Mouse (Mus musculus): Measurements from ENCODE around the gene Prdm8. TPM values are rescaled to one million over a fixed set of nuclear protein-coding genes. Genes with fewer than 3 reads are reported as not detected.

The Prdm8 gene
- polyA plus RNA-seq, 1 experiment from 2014 or later = 0.21 TPM

DNA sequence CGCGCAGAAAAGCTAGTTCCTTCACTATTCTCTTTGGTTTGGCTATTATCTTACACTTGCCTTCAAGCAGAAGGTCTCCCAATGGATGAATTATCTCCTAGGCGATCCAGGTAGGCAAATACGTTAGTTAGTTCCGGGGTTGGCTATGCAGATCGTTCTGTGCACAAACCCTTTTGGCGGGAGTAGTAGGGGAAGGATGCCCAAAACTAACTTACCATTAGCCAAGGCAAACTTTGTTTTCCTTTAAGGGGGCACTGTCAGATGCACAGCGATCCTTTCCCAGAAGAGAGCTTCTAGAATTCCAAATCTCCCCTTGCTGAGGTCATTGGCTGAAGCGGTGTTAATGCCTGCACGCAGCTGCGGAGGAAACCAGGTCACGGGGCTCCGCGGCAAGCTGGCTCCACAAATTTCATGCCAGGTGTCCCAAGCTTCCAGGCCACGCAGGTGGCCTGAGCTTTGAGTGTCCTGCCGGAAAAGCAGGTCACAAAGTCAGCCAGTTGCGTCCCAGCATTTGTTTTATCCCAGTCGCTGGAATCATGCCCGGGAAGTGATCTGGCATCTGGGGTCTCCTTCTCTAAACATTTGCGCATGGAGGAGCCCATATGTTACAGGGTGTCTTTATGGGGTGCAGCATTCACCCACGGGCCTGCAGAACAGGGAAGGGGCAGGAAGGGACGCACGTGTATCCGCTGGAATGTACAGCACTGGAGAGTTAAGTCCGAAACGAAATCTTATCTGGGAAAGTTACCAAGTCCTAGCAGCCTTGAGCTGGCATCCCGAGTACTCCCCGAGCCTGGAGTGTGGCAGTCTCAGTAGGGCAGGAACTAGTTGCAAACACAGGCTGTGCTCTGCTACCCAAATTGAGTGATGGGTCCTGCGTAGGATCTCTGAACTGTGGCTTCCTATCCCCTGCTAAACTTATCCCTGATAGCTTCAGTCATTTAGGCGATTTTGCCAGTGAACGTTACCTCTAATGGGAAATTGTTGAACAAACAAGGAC lies 22.5 kb downstream of the Prdm8 start:
- Histone ChIP-seq H3K4me2 (peak overlapping the region; percentile 37), H3K4me1 (peaks cover 29% of the 10 kb centered on the region), H3K36me3 (no peaks in the 10 kb centered on the region), H3K9me3 (no peaks in the 10 kb centered on the region), H3K27me3 (peaks cover 82% of the 10 kb centered on the region), H3K9ac (no peak overlapping the region), H3K27ac (no peak overlapping the region), H3K4me3 (peak overlapping the region; percentile 8)
- no peak for ATAC-seq (ENCODE audit: insufficient number of reproducible peaks, insufficient read depth, low FRiP score, low TSS enrichment, low read depth)
- 1% methylated on average over 31 of the region's 31 CpGs for WGBS

DNA sequence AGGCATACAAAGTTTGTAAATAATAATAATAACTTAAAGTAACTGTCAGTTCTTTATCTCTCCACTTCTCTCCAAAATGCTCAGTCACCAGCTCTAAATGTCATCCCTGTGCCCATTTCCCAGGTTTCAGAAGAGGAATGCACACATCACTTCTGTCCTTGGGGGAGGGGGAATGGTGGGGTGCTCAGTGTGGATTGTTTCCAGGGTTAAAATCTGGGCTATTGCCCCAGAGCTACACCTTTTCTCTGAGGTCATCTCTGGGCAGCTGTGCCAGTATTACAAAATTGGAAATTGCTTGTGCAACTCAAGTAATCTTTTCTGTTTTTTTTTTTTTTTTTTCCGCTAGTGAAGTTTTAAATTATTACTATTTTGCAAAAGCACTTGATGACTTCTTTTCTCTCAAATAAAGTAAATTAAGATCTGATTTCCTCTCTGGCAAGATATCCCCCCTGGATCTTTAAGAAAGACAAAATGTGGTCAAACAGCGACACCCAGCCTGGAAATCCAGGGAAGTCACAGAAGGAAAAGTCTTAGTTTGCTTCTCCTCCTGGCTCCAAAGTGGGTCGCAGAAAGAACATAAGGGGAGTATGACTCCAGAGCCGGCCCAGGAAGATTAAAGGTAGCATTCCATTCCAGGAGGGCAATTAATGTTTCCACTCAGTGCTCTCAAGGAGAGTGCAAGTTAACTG lies 25.4 kb downstream of the Prdm8 start:
- no peak overlapping the region for H3K9ac ChIP-seq
- H3K27ac ChIP-seq = no peak overlapping the region
- ATAC-seq (ENCODE audit: insufficient number of reproducible peaks, insufficient read depth, low FRiP score, low TSS enrichment, low read depth) = no peak
- peaks cover 11% of the 10 kb centered on the region for H3K4me1 ChIP-seq
- H3K27me3 ChIP-seq = peaks cover 60% of the 10 kb centered on the region
- no peaks in the 10 kb centered on the region for H3K9me3 ChIP-seq
- WGBS = 20% methylated on average over 4 of the region's 4 CpGs
- no peak overlapping the region for H3K4me2 ChIP-seq
- H3K36me3 ChIP-seq = no peaks in the 10 kb centered on the region
- no peak overlapping the region for H3K4me3 ChIP-seq

DNA sequence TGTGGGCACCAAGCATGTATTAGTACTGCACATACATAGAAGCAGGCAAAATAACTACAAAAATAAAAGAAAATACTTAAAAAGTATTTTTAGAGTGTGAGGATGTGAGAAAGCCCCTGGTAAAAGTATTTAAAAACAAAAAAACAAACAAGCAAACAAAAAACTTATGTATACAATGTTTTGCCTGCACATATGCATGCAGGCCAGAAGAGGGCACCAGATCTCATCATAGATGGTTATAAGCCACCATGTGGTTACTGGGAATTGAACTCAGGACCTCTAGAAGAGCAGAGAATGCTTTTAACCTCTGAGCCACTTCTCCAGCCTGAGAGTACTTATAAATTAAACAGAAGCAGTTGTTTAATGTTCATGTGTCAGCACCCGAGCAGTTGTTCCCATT lies 28.0 kb downstream of the Prdm8 start:
- 92% methylated on average over 1 of the region's 1 CpGs for whole genome bisulfite sequencing
- Histone ChIP-seq H3K4me3 (no peak overlapping the region), H3K36me3 (no peaks in the 10 kb centered on the region), H3K27me3 (peaks cover 37% of the 10 kb centered on the region), H3K9me3 (no peaks in the 10 kb centered on the region), H3K27ac (no peak overlapping the region), H3K4me2 (no peak overlapping the region), H3K9ac (no peak overlapping the region), H3K4me1 (peaks cover 3% of the 10 kb centered on the region)
- no peak for ATAC-seq (ENCODE audit: insufficient number of reproducible peaks, insufficient read depth, low FRiP score, low TSS enrichment, low read depth)

DNA sequence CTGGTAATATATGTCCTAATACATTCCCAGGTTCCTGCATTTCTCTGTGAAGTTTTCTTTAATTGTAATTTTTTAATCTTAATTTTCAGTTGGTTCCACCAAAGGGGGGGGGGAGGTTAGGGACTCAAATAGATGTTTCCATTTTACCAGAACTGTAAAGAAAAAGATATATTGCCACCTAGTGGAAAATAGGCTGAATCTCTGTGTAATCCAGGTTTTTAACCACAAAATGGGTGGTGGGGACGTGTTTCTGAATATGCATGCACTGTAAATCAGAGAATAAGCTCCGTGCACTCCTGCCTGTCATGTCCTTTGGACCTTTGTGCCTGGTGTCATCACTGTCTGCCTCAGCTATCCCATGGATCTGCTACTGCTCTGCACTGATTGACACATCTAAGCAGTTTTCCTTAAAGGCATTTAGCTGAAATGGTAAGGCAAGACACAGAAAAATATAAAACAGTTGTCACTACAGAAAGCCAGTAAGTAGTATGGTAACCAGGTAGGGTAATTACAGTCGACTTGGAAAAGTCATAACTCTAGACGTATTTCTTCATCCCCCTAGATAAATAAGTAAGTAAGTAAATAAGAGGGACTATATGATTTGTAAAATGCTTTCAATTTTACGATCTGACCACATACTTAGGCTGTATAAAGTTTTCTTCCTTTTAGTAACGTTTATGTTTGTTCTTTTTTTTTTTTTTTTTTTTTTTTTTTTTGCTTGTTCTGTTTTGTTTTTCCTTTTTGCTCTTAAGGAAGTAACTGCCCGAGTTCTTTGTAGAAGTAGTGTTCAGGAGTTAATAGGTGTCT lies 31.6 kb downstream of the Prdm8 start:
- Histone ChIP-seq H3K9ac (no peak overlapping the region), H3K4me2 (no peak overlapping the region), H3K9me3 (no peaks in the 10 kb centered on the region), H3K27me3 (peaks cover 17% of the 10 kb centered on the region; the same call in 1 of the 2 replicates), H3K27ac (no peak overlapping the region), H3K4me1 (no peaks in the 10 kb centered on the region), H3K36me3 (no peaks in the 10 kb centered on the region), H3K4me3 (no peak overlapping the region)
- ATAC-seq (ENCODE audit: insufficient number of reproducible peaks, insufficient read depth, low FRiP score, low TSS enrichment, low read depth) = no peak
- WGBS = 42% methylated on average over 7 of the region's 7 CpGs

DNA sequence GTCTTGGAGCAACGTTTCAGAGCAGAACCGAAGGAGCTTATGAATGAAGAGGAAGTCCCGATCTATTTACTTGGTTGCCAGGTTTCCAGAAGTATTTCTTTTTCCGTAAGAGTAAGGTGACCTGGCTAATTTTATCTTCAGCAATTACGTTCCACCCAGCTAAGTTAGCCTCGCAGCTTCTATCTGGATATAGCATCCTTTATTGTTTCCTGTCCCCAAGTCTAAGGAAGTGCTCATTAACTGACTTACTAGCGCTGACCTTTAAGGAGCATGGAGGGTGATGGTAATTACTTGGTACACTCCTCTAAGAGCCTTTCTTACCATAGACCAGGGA lies 32.2 kb downstream of the Prdm8 start:
- H3K36me3 ChIP-seq = no peaks in the 10 kb centered on the region
- no peak overlapping the region for H3K4me2 ChIP-seq
- H3K27ac ChIP-seq = no peak overlapping the region
- no peaks in the 10 kb centered on the region for H3K9me3 ChIP-seq
- no peak overlapping the region for H3K4me3 ChIP-seq
- ATAC-seq (ENCODE audit: insufficient number of reproducible peaks, insufficient read depth, low FRiP score, low TSS enrichment, low read depth) = no peak
- WGBS = 28% methylated on average over 7 of the region's 7 CpGs
- peaks cover 11% of the 10 kb centered on the region; the same call in 1 of the 2 replicates for H3K27me3 ChIP-seq
- H3K9ac ChIP-seq = no peak overlapping the region
- no peaks in the 10 kb centered on the region for H3K4me1 ChIP-seq

DNA sequence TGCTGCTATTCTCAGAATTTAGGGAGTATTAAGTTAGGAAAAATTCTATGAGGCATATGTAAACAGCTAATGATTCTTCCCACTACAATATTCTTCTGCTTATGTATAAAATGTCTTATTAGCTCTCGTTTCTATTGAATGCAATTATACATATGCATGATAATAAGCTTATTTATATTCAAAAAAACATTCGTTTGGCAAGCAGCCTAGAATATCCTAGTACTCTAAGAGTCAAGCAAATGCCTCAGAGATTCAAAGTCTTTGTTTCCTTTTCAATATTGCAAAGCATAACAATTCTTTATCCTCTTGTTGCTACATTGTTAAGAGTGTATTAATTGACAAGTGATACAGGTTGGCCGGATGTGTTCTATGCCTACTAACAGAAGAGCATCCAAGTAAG lies 34.6 kb downstream of the Prdm8 start:
- Histone ChIP-seq H3K9ac (no peak overlapping the region), H3K36me3 (no peaks in the 10 kb centered on the region), H3K27ac (no peak overlapping the region), H3K9me3 (no peaks in the 10 kb centered on the region), H3K27me3 (peaks cover 3% of the 10 kb centered on the region; the same call in 1 of the 2 replicates), H3K4me3 (no peak overlapping the region), H3K4me1 (no peaks in the 10 kb centered on the region), H3K4me2 (no peak overlapping the region)
- no peak for ATAC-seq (ENCODE audit: insufficient number of reproducible peaks, insufficient read depth, low FRiP score, low TSS enrichment, low read depth)
- 74% methylated on average over 3 of the region's 3 CpGs for WGBS

DNA sequence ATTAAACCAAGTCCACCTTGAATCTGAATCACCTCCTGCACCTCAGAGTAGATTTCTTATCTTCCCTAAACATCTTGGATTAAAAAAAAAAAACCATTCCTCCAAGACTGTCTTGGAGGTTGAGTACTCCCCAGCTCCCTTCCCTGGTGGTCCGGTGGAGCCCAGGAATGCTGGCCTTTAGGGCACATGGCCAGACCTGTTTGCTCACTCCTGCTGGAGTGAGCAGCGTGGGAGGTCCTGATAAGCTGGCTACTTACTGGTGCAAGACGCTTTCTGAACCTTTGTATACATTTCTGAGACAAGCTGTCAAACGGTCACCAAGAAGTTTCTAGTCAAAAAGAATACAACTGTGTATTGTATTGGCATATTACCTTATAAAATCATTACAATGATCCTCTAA lies 36.0 kb downstream of the Prdm8 start:
- ATAC-seq (ENCODE audit: insufficient number of reproducible peaks, insufficient read depth, low FRiP score, low TSS enrichment, low read depth) = no peak
- H3K27me3 ChIP-seq = peaks cover 3% of the 10 kb centered on the region; the same call in 1 of the 2 replicates
- H3K4me2 ChIP-seq = no peak overlapping the region
- H3K9me3 ChIP-seq = no peaks in the 10 kb centered on the region
- no peak overlapping the region for H3K27ac ChIP-seq
- no peaks in the 10 kb centered on the region for H3K36me3 ChIP-seq
- 50% methylated on average over 4 of the region's 4 CpGs for WGBS
- no peaks in the 10 kb centered on the region for H3K4me1 ChIP-seq
- no peak overlapping the region for H3K4me3 ChIP-seq
- H3K9ac ChIP-seq = no peak overlapping the region

DNA sequence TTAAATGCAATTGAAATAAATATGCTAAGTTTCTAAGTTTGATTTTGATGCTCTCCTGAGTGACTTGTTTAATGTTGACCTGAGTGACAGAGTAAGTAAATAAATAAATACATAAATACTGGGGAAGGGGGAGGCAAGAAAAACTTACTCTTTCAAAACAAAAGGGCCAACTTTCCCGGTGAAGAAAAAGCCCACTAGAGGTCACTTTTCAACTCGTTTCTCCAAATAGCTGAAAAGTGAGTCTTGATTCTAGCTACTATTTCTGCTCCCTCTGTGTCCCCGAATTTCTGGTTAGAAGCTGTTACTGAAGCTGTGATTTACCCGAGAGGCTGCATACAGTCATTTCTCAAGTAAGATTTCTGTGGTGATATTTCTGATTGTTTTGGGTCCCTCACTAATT lies 45.5 kb downstream of the Prdm8 start:
- H3K4me3 ChIP-seq = no peak overlapping the region
- WGBS = 63% methylated on average over 4 of the region's 4 CpGs

DNA sequence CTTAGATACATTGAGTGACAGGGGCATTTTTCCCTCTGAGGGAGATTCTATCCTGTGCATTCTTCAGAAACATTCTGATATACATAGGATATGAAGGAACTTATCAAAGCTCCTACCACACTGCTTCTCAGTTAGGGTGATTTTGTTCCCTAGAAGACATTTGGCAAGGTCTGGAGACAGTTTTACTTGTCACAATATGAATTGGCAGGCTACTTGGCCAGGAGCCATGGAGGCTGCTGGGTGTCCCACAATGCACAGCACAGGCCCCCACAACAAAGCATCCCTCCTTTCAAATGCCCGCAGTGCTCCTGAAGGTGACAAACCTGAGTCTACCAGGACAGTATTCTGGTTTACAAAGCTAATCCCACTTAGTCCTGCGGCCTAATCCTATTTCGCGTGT lies 55.0 kb downstream of the Prdm8 start:
- 68% methylated on average over 4 of the region's 4 CpGs for WGBS
- no peak for ATAC-seq (ENCODE audit: insufficient number of reproducible peaks, insufficient read depth, low FRiP score, low TSS enrichment, low read depth)

More for the DNA sequence above, 45.5 kb downstream of the Prdm8 start:
- ATAC-seq (ENCODE audit: insufficient number of reproducible peaks, insufficient read depth, low FRiP score, low TSS enrichment, low read depth) = no peak
- H3K4me1 ChIP-seq = no peaks in the 10 kb centered on the region
- H3K36me3 ChIP-seq = no peaks in the 10 kb centered on the region
- H3K27me3 ChIP-seq = no peaks in the 10 kb centered on the region
- no peak overlapping the region for H3K9ac ChIP-seq
- H3K27ac ChIP-seq = no peak overlapping the region
- H3K4me2 ChIP-seq = no peak overlapping the region
- no peaks in the 10 kb centered on the region for H3K9me3 ChIP-seq

DNA sequence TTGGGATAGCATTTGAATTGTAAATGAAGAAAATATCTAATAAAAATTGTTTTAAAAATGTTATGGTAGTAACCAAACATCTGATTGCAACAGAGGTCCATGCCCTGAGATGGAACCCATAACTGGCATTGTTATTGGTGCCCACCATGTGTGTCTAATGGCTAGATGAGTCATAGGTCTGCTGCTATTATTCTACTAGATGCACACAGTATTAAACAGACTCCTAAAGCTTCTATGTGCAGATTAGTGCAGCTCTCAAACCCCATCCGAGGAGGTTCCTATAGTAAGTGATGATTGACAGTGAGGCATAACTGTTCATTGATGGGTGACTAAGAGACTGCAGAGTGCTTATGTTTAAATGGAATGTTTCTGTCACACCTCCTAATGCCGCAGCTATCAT lies 59.7 kb downstream of the Prdm8 start:
- Histone ChIP-seq H3K4me1 (no peaks in the 10 kb centered on the region), H3K27ac (no peak overlapping the region), H3K27me3 (peaks cover 5% of the 10 kb centered on the region; the same call in 1 of the 2 replicates), H3K4me2 (no peak overlapping the region), H3K9me3 (no peaks in the 10 kb centered on the region), H3K4me3 (no peak overlapping the region), H3K36me3 (no peaks in the 10 kb centered on the region), H3K9ac (no peak overlapping the region)
- no peak for ATAC-seq (ENCODE audit: insufficient number of reproducible peaks, insufficient read depth, low FRiP score, low TSS enrichment, low read depth)
- 77% methylated on average over 2 of the region's 2 CpGs for WGBS

More for the DNA sequence above, 55.0 kb downstream of the Prdm8 start:
- no peak overlapping the region for H3K9ac ChIP-seq
- no peaks in the 10 kb centered on the region for H3K36me3 ChIP-seq
- no peaks in the 10 kb centered on the region for H3K9me3 ChIP-seq
- H3K4me1 ChIP-seq = no peaks in the 10 kb centered on the region
- H3K4me2 ChIP-seq = no peak overlapping the region
- H3K27ac ChIP-seq = no peak overlapping the region
- H3K27me3 ChIP-seq = no peaks in the 10 kb centered on the region
- no peak overlapping the region for H3K4me3 ChIP-seq

DNA sequence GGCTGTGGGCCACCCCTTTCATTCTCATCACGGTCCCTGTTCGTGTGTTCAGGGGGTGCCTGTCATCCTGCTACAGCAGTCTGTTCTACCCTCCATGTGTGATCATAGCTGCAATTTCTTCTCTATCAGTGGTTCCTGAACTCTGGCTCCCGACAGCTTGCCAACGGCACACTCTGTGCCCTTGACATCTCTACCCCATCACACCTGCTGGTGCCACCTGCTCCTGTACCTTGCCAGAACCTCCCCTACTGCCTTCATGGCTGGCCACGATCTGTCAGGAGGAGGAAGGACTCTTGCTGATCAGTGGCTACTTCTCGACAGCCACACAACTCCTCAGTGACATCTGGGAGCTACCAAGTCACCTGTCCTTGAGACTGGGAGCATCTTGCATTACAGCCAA lies 62.5 kb downstream of the Prdm8 start:
- Histone ChIP-seq H3K4me3 (no peak overlapping the region), H3K27me3 (peaks cover 5% of the 10 kb centered on the region; the same call in 1 of the 2 replicates), H3K27ac (no peak overlapping the region), H3K4me2 (no peak overlapping the region), H3K9me3 (no peaks in the 10 kb centered on the region), H3K36me3 (no peaks in the 10 kb centered on the region), H3K9ac (no peak overlapping the region), H3K4me1 (no peaks in the 10 kb centered on the region)
- 81% methylated on average over 6 of the region's 6 CpGs for WGBS
- no peak for ATAC-seq (ENCODE audit: insufficient number of reproducible peaks, insufficient read depth, low FRiP score, low TSS enrichment, low read depth)

All from embryonic facial prominence, embryonic 13.5 days (tissue).